Mouse (Mus musculus): ENCODE results near the gene Fmo2.

The Fmo2 gene

GRCm38 (mm10) chr1:162887644-162888043 is 10.9 kb downstream of the Fmo2 start:
- DNase-seq = no peak

- no peak for DNase-seq
Measured at GRCm38 (mm10) chr1:162886138-162886816, 12.2 kb downstream of the Fmo2 start.

- DNase-seq = no peak
Measured at GRCm38 (mm10) chr1:162882681-162883080, 15.8 kb downstream of the Fmo2 start.

GRCm38 (mm10) chr1:162879595-162880369 is 18.7 kb downstream of the Fmo2 start:
- peak; percentile 58 for DNase-seq

GRCm38 (mm10) chr1:162875091-162875490 is 23.4 kb downstream of the Fmo2 start:
- no peak for DNase-seq

- DNase-seq = no peak
Measured at GRCm38 (mm10) chr1:162871701-162872311, 26.7 kb downstream of the Fmo2 start.

- no peak for DNase-seq
Measured at GRCm38 (mm10) chr1:162870978-162871377, 27.5 kb downstream of the Fmo2 start.

- no peak for DNase-seq
Measured at GRCm38 (mm10) chr1:162867396-162867795, 31.1 kb downstream of the Fmo2 start.

- no peak for DNase-seq
Measured at GRCm38 (mm10) chr1:162866280-162866681, 32.2 kb downstream of the Fmo2 start, which contains the start of gene Fmo1. TSS of gene Fmo1 (minus strand) at chr1:162866610.

GRCm38 (mm10) chr1:162865493-162865830 is 33.1 kb downstream of the Fmo2 start:
- no peak for DNase-seq

- DNase-seq = no peak
Measured at GRCm38 (mm10) chr1:162864816-162865492, 33.6 kb downstream of the Fmo2 start.

GRCm38 (mm10) chr1:162864279-162864678 is 34.2 kb downstream of the Fmo2 start:
- no peak for DNase-seq

- DNase-seq = no peak
Measured at GRCm38 (mm10) chr1:162863579-162863978, 34.9 kb downstream of the Fmo2 start.

GRCm38 (mm10) chr1:162862328-162862727 is 36.2 kb downstream of the Fmo2 start:
- no peak for DNase-seq

- no peak for DNase-seq
Measured at GRCm38 (mm10) chr1:162859996-162860605, 38.4 kb downstream of the Fmo2 start.

GRCm38 (mm10) chr1:162859545-162859976 is 39.0 kb downstream of the Fmo2 start:
- no peak for DNase-seq

GRCm38 (mm10) chr1:162858748-162859130 is 39.8 kb downstream of the Fmo2 start:
- DNase-seq = no peak

GRCm38 (mm10) chr1:162857766-162858747 is 40.5 kb downstream of the Fmo2 start:
- DNase-seq = no peak

GRCm38 (mm10) chr1:162853812-162854482 is 44.6 kb downstream of the Fmo2 start:
- DNase-seq = no peak

- no peak for DNase-seq
Measured at GRCm38 (mm10) chr1:162847554-162847953, 51.0 kb downstream of the Fmo2 start.

- DNase-seq = no peak
Measured at GRCm38 (mm10) chr1:162840211-162840610, 58.3 kb downstream of the Fmo2 start.
